Mouse (Mus musculus) lung, postnatal 0 days (tissue): ENCODE results near the gene Dusp14.

Experiments
- CTCF ChIP-seq: IDR thresholded peaks from 2 replicates; pipeline ENCODE4 v1.5.1; 2016; ENCODE audit warnings: antibody characterized with exemption, mild to moderate bottlenecking
- EP300 ChIP-seq: IDR thresholded peaks from 2 replicates; pipeline ENCODE4 v1.6.1; 2016; ENCODE audit warnings: antibody characterized with exemption, mild to moderate bottlenecking, control low read depth

DNA sequence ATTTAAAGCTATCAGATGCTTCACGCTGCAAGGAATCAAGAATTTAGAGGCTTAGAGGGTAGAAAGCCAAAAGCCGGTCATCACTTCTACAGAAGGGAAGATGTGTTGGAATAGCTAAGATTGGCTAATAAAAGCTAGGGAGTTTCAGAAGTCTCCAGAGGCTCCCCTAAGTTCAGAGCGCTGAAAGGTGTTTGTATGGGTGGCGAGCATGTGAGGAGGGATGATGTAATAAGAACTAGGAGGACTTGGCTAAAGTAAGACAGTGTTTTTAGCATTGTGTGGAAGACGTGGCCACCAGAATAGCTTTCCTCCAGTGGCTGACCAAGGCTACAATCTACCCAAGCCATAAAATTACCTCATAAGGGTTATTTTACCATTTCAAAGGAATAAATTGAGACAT, 44.6 kb upstream of the Dusp14 start:
- no peak for TF ChIP-seq CTCF
- TF ChIP-seq EP300 = no peak
